Mouse (Mus musculus) olfactory bulb, adult 2 months (tissue): Measurements from ENCODE around the gene Ctse.

Experiments used
- CTCF ChIP-seq: fragments of 200-500 bp; IDR thresholded peaks from 2 replicates; pipeline ENCODE4 v1.5.1; 2012; ENCODE audit warnings: low read depth, mild to moderate bottlenecking, low read length, moderate library complexity; ENCODE audit not compliant: insufficient read depth
- POLR2A ChIP-seq: fragments of 200-500 bp; IDR thresholded peaks from 2 replicates; pipeline ENCODE4 v1.6.1; 2012; ENCODE audit warnings: mild to moderate bottlenecking, low read depth, low read length, moderate library complexity; ENCODE audit not compliant: insufficient read depth

DNA sequence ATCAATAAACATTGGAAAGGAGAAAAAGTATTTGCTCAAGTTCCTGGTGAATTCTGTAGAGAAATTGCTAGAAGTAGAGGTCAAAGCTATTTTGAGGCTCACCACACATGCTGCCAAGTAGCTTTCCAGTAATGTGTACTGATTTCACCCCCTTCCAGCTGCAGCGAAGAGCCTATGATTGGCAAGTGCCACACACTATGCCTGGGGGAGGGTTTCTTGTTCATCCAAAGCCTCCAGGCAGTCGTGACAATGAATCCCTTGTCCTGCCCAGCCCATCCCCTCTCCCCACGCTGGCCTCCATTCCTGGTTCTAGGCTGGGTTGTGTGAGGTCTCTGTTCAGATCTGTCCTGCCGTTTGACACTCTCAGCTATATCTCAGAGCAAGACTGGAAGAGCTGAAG is 58.2 kb downstream of the Ctse start:
- no peak for TF ChIP-seq CTCF
- no peak for TF ChIP-seq POLR2A
